Mouse (Mus musculus) midbrain, embryonic 10.5 days (tissue): Measurements from ENCODE around the gene Arhgef2. TPM values are rescaled to one million over a fixed set of nuclear protein-coding genes. Genes with fewer than 3 reads are reported as not detected.
"Not testable (repeated sequence)": the region's sequence is repeated elsewhere in the genome, so short reads cannot be mapped to it uniquely, and the experiment has no call there.

Experiments
- DNase-seq: peaks from one replicate; pipeline ENCODE4 v3.0.0-alpha.2; 2017; ENCODE audit warnings: low spot score
- H3K27ac ChIP-seq: fragments of 300-500 bp; sonication (generic); replicated peaks from 2 replicates; pipeline ENCODE4 v1.5.1; 2016; ENCODE audit warnings: mild to moderate bottlenecking
- H3K27me3 ChIP-seq: fragments of 300-500 bp; sonication (generic); 2 replicates; pipeline ENCODE4 v1.6.1; 2016; ENCODE audit warnings: low read depth, mild to moderate bottlenecking; ENCODE audit not compliant: poor library complexity, severe bottlenecking
- H3K36me3 ChIP-seq: fragments of 300-500 bp; sonication (generic); 2 replicates; pipeline ENCODE4 v1.6.1; 2016; ENCODE audit warnings: mild to moderate bottlenecking, moderate library complexity
- H3K4me1 ChIP-seq: fragments of 300-500 bp; sonication (generic); 2 replicates; pipeline ENCODE4 v1.6.1; 2016
- H3K4me3 ChIP-seq: fragments of 300-500 bp; sonication (generic); 2 replicates; pipeline ENCODE4 v1.5.1; 2016; ENCODE audit warnings: mild to moderate bottlenecking, moderate library complexity
- H3K9me3 ChIP-seq: fragments of 300-500 bp; sonication (generic); replicated peaks from 2 replicates; pipeline ENCODE4 v1.6.1; 2016; ENCODE audit warnings: mild to moderate bottlenecking
- WGBS: fragments of 180-500 bp; shearing (Covaris S2); methylation state at CpG from one replicate; pipeline ENCODE4 v1.1.7; 2016; 5-methylcytosine and 5-hydroxymethylcytosine counted together
- polyA plus RNA-seq: library from polyadenylated mRNA; unstranded; fragments of >200 nt; fragmentation: Nextera tagmentation; extraction: Ambion mirVana; gene quantifications from 2 replicates; pipeline ENCODE4 v1.2.1, GENCODE M21; 2016

The Arhgef2 gene
- polyA plus RNA-seq, 1 experiment from 2014 or later = 82.2 TPM

GRCm38 (mm10) chr3:88592942-88593576 is 12.7 kb upstream of the Arhgef2 start:
- Histone ChIP-seq H3K36me3 (peaks cover 16% of the 10 kb centered on the region), H3K27ac (no peak overlapping the region), H3K27me3 (no peaks in the 10 kb centered on the region), H3K4me3 (no peak overlapping the region), H3K4me1 (peaks cover 21% of the 10 kb centered on the region), H3K9me3 (no peaks in the 10 kb centered on the region)
- DNase-seq = no peak
- WGBS = 74% methylated on average over 10 of the region's 10 CpGs

DNA sequence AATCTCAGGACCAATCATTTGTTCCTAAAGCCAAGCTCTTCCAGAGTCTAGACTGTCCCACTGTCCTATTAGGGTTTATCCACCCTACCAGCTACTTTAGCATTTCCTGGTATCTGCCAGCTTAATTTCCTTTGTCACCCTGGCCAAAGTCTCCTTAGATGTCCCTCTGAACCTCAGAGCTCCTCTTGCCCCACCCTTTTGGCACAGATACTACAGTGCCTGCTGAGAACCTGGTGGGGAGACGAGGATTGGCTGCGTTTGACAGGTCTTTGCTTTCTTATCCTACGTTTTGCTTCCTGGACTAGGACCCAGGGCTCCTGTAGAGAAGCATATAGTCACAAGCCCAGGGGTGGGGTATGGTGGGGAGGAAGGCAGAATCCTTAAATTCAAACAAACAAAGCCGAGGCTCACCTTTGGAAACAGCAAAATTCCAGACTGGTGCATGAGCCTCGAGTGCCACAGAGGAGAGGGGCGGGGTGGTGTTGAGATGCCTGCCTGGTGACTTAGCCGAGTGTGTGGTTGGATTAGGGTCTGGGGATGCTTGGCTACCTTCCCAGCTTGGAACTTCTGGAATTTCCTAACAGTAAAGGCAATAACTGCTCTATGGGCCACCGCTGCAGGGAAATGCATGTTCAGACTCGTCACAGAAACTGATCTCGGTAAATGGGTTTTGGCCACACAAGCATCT is 11.7 kb upstream of the Arhgef2 start:
- Histone ChIP-seq H3K27ac (no peak overlapping the region), H3K4me1 (peaks cover 21% of the 10 kb centered on the region), H3K4me3 (no peak overlapping the region), H3K9me3 (no peaks in the 10 kb centered on the region), H3K36me3 (0 out of 2 replicates have a peak, but pooled peaks cover 7% of the 10 kb centered on the region), H3K27me3 (no peaks in the 10 kb centered on the region)
- 69% methylated on average over 10 of the region's 10 CpGs for WGBS
- DNase-seq = no peak

DNA sequence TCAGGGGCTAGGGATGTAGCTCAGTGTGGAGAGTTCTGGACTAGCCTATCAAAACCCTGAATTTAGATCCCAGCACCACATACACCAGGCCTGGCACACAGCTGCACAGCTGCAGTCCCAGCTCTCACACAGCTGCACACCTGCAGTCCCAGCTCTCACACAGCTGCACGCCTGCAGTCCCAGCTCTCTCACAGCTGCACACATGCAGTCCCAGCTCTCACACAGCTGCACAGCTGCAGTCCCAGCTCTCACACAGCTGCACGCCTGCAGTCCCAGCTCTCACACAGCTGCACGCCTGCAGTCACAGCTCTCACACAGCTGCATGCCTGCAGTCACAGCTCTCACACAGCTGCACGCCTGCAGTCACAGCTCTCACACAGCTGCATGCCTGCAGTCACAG is 9.2 kb upstream of the Arhgef2 start:
- not testable (repeated sequence) for H3K27ac ChIP-seq, H3K9me3 ChIP-seq, DNase-seq, H3K36me3 ChIP-seq, H3K4me3 ChIP-seq, H3K27me3 ChIP-seq
- H3K4me1 ChIP-seq = peaks cover 12% of the 10 kb centered on the region
- WGBS = 75% methylated on average over 4 of the region's 4 CpGs

DNA sequence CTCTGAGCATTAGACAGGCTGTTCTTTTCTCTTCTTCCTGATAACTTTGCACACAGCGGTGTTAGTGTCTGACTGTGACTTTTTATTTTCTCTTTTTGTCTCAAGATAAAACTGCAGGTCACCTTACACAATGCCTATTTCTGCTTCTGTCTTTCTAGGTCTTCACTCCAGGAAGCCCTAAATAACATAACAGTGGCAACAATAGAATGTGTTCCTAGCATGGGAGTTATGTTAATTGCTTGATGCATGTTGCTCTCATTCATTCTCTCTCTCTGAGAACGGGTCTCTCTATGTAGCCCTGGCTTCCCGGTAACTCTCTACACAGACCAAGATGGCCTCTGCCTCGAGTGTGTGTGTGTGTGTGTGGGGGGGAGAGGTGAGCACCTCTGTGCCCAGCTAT is 3.3 kb upstream of the Arhgef2 start:
- H3K36me3 ChIP-seq = no peaks in the 10 kb centered on the region
- 84% methylated on average over 4 of the region's 4 CpGs for WGBS
- peaks cover 12% of the 10 kb centered on the region for H3K27me3 ChIP-seq

GRCm38 (mm10) chr3:88603714-88604161 is 2.0 kb upstream of the Arhgef2 start:
- Histone ChIP-seq H3K27me3 (peaks cover 12% of the 10 kb centered on the region), H3K4me1 (peaks cover 25% of the 10 kb centered on the region), H3K27ac (no peak overlapping the region), H3K36me3 (no peaks in the 10 kb centered on the region), H3K4me3 (no peak overlapping the region), H3K9me3 (no peaks in the 10 kb centered on the region)
- WGBS = 26% methylated on average over 6 of the region's 6 CpGs
- DNase-seq = peak; percentile 49

More for the DNA sequence above, 3.3 kb upstream of the Arhgef2 start:
- Histone ChIP-seq H3K4me1 (peaks cover 16% of the 10 kb centered on the region), H3K9me3 (no peaks in the 10 kb centered on the region), H3K27ac (no peak overlapping the region), H3K4me3 (no peak overlapping the region)
- DNase-seq = no peak

DNA sequence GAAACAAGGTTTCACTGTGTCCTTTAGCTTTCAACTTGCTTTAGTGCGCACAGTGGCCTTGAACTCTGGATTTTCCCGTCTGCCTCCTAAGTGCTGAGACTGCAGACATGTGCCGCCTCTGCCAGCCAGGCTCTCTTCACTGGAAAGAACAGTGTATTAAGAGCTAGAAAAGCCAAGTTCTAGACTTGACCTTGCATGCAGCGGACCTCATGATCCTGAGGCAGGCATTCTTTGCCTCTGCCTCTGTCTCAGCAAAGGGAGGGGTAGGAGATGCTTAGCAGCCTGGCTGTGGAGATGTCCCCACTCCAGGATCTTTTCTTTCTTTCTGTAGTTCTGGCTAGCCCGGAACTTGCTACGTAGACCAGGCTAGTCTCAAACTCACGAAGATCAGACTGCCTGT is 903 bp upstream of the Arhgef2 start:
- peaks cover 25% of the 10 kb centered on the region for H3K4me1 ChIP-seq
- DNase-seq = no peak
- no peaks in the 10 kb centered on the region for H3K36me3 ChIP-seq
- peaks cover 12% of the 10 kb centered on the region for H3K27me3 ChIP-seq
- WGBS = 95% methylated on average over 7 of the region's 7 CpGs
- H3K27ac ChIP-seq = no peak overlapping the region
- H3K4me3 ChIP-seq = no peak overlapping the region
- no peaks in the 10 kb centered on the region for H3K9me3 ChIP-seq

- no peaks in the 10 kb centered on the region for H3K9me3 ChIP-seq
- DNase-seq = peak; percentile 94
- WGBS = under 1% methylated on average over 20 of the region's 20 CpGs
- H3K27ac ChIP-seq = peak overlapping the region; percentile 71
- peaks cover 12% of the 10 kb centered on the region for H3K27me3 ChIP-seq
- peak overlapping the region; percentile 47 for H3K4me3 ChIP-seq
- H3K4me1 ChIP-seq = peaks cover 25% of the 10 kb centered on the region
- H3K36me3 ChIP-seq = no peaks in the 10 kb centered on the region
Measured at GRCm38 (mm10) chr3:88607065-88607757, 1.4 kb downstream of the Arhgef2 start.

DNA sequence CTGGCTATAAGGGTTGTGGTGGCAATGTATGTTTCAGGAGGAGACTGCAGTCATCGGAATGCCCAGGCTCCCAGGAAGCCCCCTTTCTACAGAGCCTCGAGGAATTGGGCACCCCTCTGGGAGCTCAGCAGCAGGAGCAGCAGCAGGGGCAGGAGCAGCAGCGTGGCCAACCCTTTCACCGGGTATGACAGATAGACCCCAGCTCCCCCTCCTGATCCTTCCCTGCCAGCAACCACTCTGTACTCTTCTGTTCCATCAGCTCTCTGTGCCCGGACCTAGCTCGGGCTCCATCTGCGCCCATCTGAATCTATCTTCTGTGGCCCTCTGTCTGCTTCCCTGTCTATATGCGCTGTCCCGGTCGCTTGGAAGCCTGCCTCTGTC is 2.0 kb downstream of the Arhgef2 start:
- no peak for DNase-seq
- H3K36me3 ChIP-seq = no peaks in the 10 kb centered on the region

GRCm38 (mm10) chr3:88609066-88609465 is 3.3 kb downstream of the Arhgef2 start:
- Histone ChIP-seq H3K4me1 (peaks cover 20% of the 10 kb centered on the region), H3K27ac (no peak overlapping the region), H3K9me3 (no peaks in the 10 kb centered on the region), H3K4me3 (no peak overlapping the region), H3K36me3 (no peaks in the 10 kb centered on the region), H3K27me3 (peaks cover 12% of the 10 kb centered on the region)
- 77% methylated on average over 4 of the region's 4 CpGs for WGBS
- DNase-seq = no peak

More for the DNA sequence above, 2.0 kb downstream of the Arhgef2 start:
- 16% methylated on average over 10 of the region's 10 CpGs for WGBS
- no peaks in the 10 kb centered on the region for H3K9me3 ChIP-seq
- peaks cover 25% of the 10 kb centered on the region for H3K4me1 ChIP-seq
- H3K27ac ChIP-seq = peak overlapping the region; percentile 60
- peak overlapping the region; percentile 47 for H3K4me3 ChIP-seq
- H3K27me3 ChIP-seq = peaks cover 12% of the 10 kb centered on the region

GRCm38 (mm10) chr3:88614418-88614817 is 8.7 kb downstream of the Arhgef2 start:
- H3K27me3 ChIP-seq = peaks cover 23% of the 10 kb centered on the region; the same call in 1 of the 2 replicates
- H3K27ac ChIP-seq = no peak overlapping the region

GRCm38 (mm10) chr3:88615117-88615516 is 9.4 kb downstream of the Arhgef2 start:
- H3K4me1 ChIP-seq = peaks cover 30% of the 10 kb centered on the region
- H3K27ac ChIP-seq = 0 out of 2 replicates have a peak overlapping the region, but pooled peaks have one; percentile 17
- WGBS = 67% methylated on average over 5 of the region's 5 CpGs
- H3K27me3 ChIP-seq = peaks cover 23% of the 10 kb centered on the region; the same call in 1 of the 2 replicates
- DNase-seq = no peak
- no peak overlapping the region for H3K4me3 ChIP-seq
- no peaks in the 10 kb centered on the region for H3K9me3 ChIP-seq
- H3K36me3 ChIP-seq = no peaks in the 10 kb centered on the region

More at GRCm38 (mm10) chr3:88614418-88614817, 8.7 kb downstream of the Arhgef2 start:
- WGBS = 77% methylated on average over 8 of the region's 8 CpGs
- Histone ChIP-seq H3K4me3 (no peak overlapping the region), H3K9me3 (no peaks in the 10 kb centered on the region), H3K4me1 (peaks cover 23% of the 10 kb centered on the region), H3K36me3 (no peaks in the 10 kb centered on the region)
- DNase-seq = no peak

- H3K9me3 ChIP-seq = no peaks in the 10 kb centered on the region
- 60% methylated on average over 9 of the region's 9 CpGs for WGBS
- no peak overlapping the region for H3K27ac ChIP-seq
- DNase-seq = no peak
- H3K4me3 ChIP-seq = no peak overlapping the region
- peaks cover 28% of the 10 kb centered on the region; the same call in 1 of the 2 replicates for H3K27me3 ChIP-seq
- peaks cover 39% of the 10 kb centered on the region for H3K4me1 ChIP-seq
- H3K36me3 ChIP-seq = no peaks in the 10 kb centered on the region
Measured at GRCm38 (mm10) chr3:88615902-88616391, 10.2 kb downstream of the Arhgef2 start.
